Mouse (Mus musculus) monocyte, adult 2 months (primary cell): Measurements from ENCODE around the gene Fam186b.

Experiments
- DNase-seq, 2 experiments: peaks; one replicate each; pipeline ENCODE4 v3.0.0; 2022; ENCODE audit warnings: low spot score in 2 of 2, low read depth in 1 of 2

Gene Fam186b

GRCm38 (mm10) chr15:99295484-99295981, at the start of gene Fam186b:
Gene Fam186b (minus strand): TSS chr15:99295888.
- DNase-seq, result no peak

GRCm38 (mm10) chr15:99344961-99345360, 49.3 kb upstream of the Fam186b start:
- DNase-seq, result no peak

GRCm38 (mm10) chr15:99344148-99344870, 48.6 kb upstream of the Fam186b start:
- no peak for DNase-seq

DNA sequence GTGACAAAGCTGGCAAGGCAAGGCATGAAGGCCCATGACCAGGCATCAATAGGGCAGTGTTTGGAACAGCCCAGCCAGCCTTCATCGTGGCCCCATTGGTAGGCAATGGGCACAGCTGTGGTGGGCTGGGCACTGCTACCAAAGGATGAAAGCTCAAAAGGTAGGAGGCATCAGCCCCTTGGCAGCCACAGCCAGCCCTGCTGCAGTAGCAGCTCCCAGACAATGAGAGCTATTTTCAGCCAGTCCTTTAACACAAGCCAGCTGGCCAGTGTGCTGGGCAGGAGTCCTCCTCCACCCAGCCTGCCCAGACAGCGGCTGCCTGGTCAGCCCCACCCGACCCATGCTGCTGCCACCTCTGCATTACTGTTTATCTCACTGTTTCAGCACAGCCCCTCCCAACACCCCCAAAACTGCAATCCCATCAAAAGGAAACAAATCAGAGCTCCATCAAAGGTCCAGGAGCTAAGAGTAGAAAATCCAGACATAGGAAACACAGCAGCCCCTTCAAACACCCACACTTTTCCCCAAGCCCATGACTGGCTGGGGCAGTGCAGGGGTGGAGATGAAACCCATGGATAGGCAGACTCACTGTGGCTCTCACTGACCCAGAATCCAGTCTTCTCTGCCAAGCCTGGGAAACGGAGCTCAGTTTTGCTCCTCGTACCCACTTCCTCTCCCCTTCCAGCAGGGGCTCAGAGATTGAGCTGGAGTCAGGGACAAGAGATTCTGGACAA, 47.9 kb upstream of the Fam186b start:
- DNase-seq, result no peak

GRCm38 (mm10) chr15:99342194-99342981, 46.7 kb upstream of the Fam186b start:
- DNase-seq, result no peak

DNA sequence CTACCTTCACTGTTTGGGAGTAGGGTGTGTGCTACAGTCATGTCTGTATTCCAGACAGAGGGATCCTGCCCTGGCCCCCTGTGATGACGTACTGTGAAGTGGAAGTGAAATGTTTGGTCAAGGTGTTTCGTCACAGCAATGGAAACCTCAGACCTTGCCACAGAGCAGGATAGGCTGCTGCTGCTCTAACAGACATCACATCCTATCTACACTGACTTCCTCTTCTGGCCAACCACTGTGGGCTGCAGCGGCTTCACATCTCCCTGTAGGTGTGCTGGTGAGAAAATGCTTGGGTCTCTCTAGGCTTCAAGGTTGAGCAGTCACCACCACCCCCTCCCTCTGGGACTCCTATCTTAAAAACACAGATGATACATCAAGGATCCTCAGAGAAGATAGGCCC, 45.4 kb upstream of the Fam186b start:
- peak; percentile 62 for DNase-seq

DNA sequence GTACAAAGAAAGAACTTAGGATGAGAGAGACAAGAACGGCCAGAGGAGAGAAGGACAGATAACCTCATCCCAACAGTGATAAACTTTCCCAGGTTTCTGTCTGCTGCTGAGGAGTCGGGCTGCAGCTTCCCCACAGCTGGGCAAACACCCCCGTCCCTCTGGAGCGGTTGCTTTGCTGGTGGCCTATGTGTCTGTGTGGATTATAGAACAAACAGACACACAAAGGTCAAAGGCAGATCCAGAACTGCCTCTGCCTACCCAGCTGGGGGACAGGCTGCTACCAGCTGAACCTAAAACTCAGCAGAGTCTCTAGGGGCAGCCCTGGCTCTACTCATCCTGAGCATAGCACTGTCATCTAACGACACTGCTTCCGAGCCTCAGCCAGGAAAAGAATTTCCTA, 44.0 kb upstream of the Fam186b start:
- DNase-seq, result no peak

DNA sequence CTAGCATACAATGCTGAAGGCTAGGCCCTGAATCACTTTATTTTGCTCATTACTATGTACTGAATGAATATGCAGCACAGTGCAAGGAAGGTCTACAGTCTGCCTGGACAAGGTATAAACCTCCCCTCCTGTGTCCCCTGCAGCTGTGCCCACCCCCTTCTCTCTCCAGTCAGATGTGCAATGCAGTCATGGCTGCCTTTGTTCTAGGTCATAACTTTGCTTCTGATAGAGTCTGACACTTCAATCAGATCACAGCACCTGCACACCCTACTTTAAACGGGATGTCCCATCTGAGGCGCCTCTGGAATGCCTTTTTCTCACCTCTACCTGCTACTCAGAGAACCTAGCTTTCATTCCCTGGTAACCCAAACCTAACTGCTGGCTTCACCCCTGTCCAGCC, 43.2 kb upstream of the Fam186b start:
- no peak for DNase-seq

DNA sequence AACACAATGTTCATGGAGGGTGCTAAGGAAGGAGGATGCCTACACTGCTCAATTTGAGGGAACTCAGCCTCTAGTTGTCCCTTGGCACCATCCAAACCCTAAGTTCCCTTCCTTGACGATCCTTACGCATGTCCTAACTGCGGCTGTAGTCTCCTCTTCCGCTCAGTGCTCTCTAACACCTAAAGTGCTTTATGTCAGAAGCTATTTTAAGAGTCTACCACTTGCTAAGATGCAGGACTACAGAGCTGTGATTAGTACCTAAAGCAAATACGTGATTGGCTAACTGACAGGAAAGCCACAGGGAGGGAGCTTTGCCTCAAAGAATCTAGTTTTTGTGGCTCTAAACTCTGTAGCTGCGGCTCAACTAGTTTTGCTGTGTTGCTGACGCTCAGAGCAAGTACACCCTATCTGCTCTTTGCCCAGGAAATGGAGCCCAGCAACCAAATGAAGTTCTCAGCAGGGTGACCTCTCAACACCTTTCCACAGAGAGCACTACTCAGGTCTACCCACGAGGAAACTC, 40.2 kb upstream of the Fam186b start:
- DNase-seq, result no peak

GRCm38 (mm10) chr15:99334500-99334899, 38.8 kb upstream of the Fam186b start:
- DNase-seq, result no peak

DNA sequence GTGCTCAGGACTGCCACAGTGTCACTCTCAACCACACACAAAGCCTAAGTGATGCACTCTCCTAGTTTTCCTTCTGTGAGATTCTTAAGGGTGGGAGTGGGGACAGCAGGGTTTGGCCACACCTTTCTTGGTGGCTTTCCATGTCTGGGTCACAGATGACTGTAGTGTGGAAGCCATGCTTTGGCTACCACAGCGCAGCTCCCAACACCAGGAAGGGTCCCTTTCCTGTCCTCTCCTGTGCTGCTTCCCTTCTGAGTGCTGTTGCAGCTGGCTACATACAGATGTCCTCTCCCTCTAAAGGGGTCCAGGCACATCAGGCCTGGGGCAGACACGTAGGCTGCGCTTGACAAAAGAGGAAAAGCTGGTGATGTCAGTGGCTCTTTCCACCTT, 38.0 kb upstream of the Fam186b start:
- DNase-seq, result no peak

GRCm38 (mm10) chr15:99332921-99333675, 37.4 kb upstream of the Fam186b start:
- DNase-seq, result peak; percentile 38 to 61

GRCm38 (mm10) chr15:99332111-99332510, 36.4 kb upstream of the Fam186b start:
- DNase-seq, result no peak

DNA sequence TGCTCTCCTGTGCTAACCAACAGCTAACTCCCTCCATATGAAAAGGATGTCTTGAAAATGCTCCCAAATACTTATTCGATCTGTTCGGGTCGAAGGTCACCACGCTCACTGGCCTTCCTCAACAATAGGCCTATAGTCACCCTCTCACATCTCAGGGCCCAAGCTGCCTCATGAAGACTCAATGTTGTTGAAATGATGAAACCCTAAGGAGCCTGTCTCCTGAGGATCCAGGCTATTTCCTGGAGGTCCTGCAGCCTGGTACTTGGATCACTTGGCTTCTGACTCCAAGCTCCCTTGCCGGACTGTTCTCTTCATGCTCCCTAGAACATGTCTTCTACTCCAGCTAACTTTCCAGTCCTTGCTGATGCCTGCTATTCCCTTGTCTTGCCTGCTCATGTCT, 35.7 kb upstream of the Fam186b start:
- no peak for DNase-seq

GRCm38 (mm10) chr15:99330324-99330723, 34.6 kb upstream of the Fam186b start:
- DNase-seq, result no peak

- no peak for DNase-seq
Observed at GRCm38 (mm10) chr15:99328011-99328410, 32.3 kb upstream of the Fam186b start.

- peak in 1 of 2 experiments; percentile 16 for DNase-seq
Observed at GRCm38 (mm10) chr15:99326959-99327358, 31.3 kb upstream of the Fam186b start.

GRCm38 (mm10) chr15:99326407-99326806, 30.7 kb upstream of the Fam186b start:
- DNase-seq, result no peak

DNA sequence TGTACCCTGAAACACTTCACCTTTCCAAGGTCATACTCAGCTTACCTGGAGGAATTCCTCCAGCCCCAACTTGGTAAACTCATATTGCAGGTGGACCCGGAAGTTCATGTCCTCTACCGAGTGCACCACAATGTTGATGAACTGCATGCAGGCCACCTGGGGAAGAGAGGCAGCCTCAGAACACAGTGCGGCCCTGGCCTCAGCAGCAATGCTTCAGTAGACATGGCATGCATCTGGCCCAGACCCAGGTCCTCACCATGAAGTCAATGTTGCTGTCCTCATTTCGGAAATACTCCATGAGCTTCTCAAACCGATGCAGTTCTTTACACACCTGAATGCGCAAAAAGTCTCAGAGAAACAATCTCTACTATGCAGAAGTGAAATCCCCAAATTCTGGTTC, 29.9 kb upstream of the Fam186b start:
- DNase-seq, result no peak

DNA sequence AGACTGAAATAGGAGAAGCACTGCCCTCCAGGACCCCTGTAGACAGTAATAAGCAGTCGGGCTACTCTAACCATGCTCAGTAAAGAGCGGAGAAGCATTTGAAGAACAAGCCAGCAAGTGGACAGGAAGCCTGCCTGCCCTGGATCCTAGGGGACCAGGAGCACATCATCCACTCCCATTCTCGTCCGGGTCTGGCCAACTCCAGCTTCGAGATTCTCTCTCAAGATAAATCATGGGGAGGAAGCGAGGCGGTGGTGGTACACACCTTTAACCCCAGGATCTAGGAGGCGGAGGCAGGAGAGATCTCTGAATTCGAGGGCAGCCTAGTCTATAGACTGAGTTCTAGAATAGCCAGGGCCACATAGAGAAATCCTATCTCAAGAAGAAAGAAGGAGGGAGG, 28.5 kb upstream of the Fam186b start:
- no peak for DNase-seq

- DNase-seq, result no peak
Observed at GRCm38 (mm10) chr15:99320978-99321377, 25.3 kb upstream of the Fam186b start.
